Mouse (Mus musculus) embryonic fibroblast, embryonic 13.5 days (primary cell): ENCODE measurements at regions not wholly inside any gene's neighbourhood (a gene's known extent, or its start where the extent isn't known, plus 50 kb on each side); places are given as distances from the start of the nearest gene placed in this dataset.

ENCODE experiments used
- H3K27ac ChIP-seq: 2 replicates; pipeline ENCODE4 v1.5.1; 2012; ENCODE audit warnings: low read length, control low read depth, inconsistent platforms; ENCODE audit not compliant: insufficient read depth
- H3K4me1 ChIP-seq: 2 replicates; pipeline ENCODE4 v1.6.1; 2011; ENCODE audit warnings: low read length; ENCODE audit not compliant: control insufficient read depth, insufficient read depth
- H3K4me3 ChIP-seq: 2 replicates; pipeline ENCODE4 v1.5.1; 2011; ENCODE audit warnings: mild to moderate bottlenecking, control low read depth, low read length; ENCODE audit not compliant: insufficient read depth
- CTCF ChIP-seq: IDR thresholded peaks from 2 replicates; pipeline ENCODE4 v1.5.1; 2011; ENCODE audit warnings: mild to moderate bottlenecking, control low read depth, low read length, moderate library complexity, borderline replicate concordance; ENCODE audit not compliant: insufficient read depth
- POLR2A ChIP-seq: IDR thresholded peaks from 2 replicates; pipeline ENCODE4 v1.6.1; 2011; ENCODE audit warnings: low read depth, mild to moderate bottlenecking, control low read depth, low read length, moderate library complexity

GRCm38 (mm10) chr15:62812026-62812425 lies 1033.0 kb downstream of the Gsdmc2 start:
- TF ChIP-seq CTCF (no peak), POLR2A (no peak)
- H3K4me3 ChIP-seq: no peak overlapping the region
- H3K4me1 ChIP-seq: no peaks in the 10 kb centered on the region
- H3K27ac ChIP-seq: no peak overlapping the region

DNA sequence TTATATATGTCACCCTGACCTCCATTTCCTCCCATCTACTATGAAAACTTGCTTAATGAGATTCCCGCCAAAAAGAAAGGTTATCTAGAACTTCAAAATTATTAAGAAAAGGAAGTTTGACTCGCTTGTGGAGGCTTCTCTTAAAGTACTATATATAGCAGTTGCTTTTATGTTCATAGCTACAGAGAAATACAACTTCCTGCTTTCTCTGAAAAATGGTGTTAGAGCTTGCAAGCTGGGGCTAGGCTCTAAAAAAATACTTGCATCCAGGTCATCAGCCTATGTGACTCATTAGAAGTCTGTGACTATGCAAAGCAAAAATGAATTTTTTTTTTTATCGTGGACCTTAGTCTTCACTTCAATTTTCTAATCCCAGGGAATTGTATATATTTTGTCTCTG lies 1035.7 kb downstream of the Gsdmc2 start:
- H3K4me3 ChIP-seq: no peak overlapping the region
- no peaks in the 10 kb centered on the region for H3K4me1 ChIP-seq
- TF ChIP-seq CTCF: no peak
- TF ChIP-seq POLR2A: no peak
- H3K27ac ChIP-seq: peak overlapping the region; percentile 68; the same call in 1 of the 2 replicates

- no peak for TF ChIP-seq CTCF
- TF ChIP-seq POLR2A: no peak
- no peaks in the 10 kb centered on the region for H3K4me1 ChIP-seq
- no peak overlapping the region for H3K4me3 ChIP-seq
- no peak overlapping the region for H3K27ac ChIP-seq
Measured at GRCm38 (mm10) chr15:62808087-62808808, 1036.7 kb downstream of the Gsdmc2 start.

GRCm38 (mm10) chr15:62807364-62807763 lies 1037.6 kb downstream of the Gsdmc2 start:
- TF ChIP-seq CTCF: no peak
- TF ChIP-seq POLR2A: no peak

DNA sequence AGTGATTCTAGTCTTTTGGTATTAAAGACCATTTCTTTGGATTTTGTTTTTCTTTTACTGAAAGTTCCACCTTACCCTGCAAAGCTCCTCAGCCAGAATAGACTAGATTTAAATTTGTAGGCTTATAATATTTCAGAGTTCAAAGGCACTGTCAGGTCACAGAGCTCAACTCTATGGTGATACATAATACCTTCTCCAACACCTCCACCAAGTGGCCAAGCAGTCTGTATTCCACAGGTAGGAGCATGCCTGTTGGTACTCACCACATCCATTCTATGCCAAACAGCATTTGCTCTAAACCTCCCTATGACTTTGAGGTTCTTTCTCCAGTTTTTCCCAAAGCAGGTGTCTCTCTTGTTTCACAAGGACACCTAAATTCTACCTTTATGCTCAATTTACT lies 1042.2 kb downstream of the Gsdmc2 start:
- TF ChIP-seq CTCF (no peak), POLR2A (no peak)
- Histone ChIP-seq H3K27ac (no peak overlapping the region), H3K4me3 (no peak overlapping the region), H3K4me1 (no peaks in the 10 kb centered on the region)

More at GRCm38 (mm10) chr15:62807364-62807763, 1037.6 kb downstream of the Gsdmc2 start:
- Histone ChIP-seq H3K27ac (no peak overlapping the region), H3K4me1 (no peaks in the 10 kb centered on the region), H3K4me3 (no peak overlapping the region)

DNA sequence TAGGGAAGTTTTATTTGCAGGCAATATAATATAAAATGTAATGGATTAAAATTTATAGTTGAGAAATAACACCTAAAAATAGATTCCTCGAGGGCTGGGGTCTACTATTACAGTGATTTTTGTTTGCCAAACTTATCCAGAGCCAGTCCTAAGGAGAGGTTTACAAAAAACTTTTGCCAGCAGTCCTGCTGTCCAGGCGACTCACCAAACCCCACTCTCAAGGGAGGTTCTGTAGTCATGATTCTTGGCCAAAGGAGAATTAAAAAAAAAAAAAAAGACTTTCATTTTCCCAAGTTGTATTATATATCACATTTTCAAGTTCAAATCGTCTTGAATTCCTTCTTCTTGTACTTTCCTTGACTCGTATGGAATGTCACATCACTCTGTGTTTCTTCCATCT lies 1046.2 kb downstream of the Gsdmc2 start:
- Histone ChIP-seq H3K27ac (no peak overlapping the region), H3K4me1 (no peaks in the 10 kb centered on the region), H3K4me3 (no peak overlapping the region)
- TF ChIP-seq CTCF: no peak
- no peak for TF ChIP-seq POLR2A

DNA sequence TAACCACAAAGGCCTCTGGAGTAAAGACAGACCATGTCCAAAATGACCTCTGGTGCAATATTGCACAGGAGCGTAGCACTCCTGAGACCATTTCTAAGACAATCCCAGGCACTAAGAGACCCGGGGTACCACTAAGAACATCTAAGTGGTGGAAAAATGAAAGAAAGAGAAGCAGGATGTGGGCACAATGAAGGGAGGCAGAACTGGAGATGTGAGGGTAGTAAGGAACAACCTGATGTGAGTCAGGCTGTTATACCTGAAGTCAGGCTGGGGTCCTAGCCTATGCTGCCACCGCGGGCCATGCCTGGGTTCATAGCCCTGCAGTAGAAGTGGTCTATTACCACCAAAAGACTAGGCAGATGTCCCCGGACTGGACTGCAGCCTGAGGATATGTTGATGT lies 1051.4 kb downstream of the Gsdmc2 start:
- H3K27ac ChIP-seq: no peak overlapping the region

DNA sequence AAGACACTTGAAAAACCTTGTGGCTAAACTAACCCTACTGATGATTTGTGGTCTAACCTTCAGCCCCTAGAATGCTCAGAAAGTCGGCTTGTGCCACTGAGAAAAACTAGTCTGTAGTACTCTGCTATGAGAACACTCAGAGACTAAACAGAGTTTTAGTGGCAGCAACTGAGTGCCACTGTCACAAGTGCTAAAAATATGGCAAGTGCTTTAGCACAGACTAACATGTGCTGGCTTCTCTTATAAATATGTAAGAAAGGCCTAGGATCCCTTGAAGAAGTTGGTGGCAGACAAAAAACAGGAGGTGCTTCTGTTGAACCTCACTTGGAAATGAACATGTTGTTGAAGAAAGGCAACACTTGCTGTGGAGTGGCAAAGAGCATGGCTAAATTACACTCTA lies 1052.9 kb downstream of the Gsdmc2 start:
- H3K4me1 ChIP-seq: no peaks in the 10 kb centered on the region
- H3K27ac ChIP-seq: no peak overlapping the region
- no peak overlapping the region for H3K4me3 ChIP-seq
- TF ChIP-seq POLR2A (no peak), CTCF (no peak)

More for the DNA sequence above, 1051.4 kb downstream of the Gsdmc2 start:
- Histone ChIP-seq H3K4me3 (no peak overlapping the region), H3K4me1 (no peaks in the 10 kb centered on the region)
- no peak for TF ChIP-seq CTCF
- TF ChIP-seq POLR2A: no peak

GRCm38 (mm10) chr15:62787753-62788152 lies 1057.2 kb downstream of the Gsdmc2 start:
- Histone ChIP-seq H3K4me1 (no peaks in the 10 kb centered on the region), H3K27ac (no peak overlapping the region), H3K4me3 (no peak overlapping the region)
- no peak for TF ChIP-seq CTCF
- no peak for TF ChIP-seq POLR2A

GRCm38 (mm10) chr15:62786315-62786714 lies 1058.7 kb downstream of the Gsdmc2 start:
- Histone ChIP-seq H3K4me3 (no peak overlapping the region), H3K4me1 (no peaks in the 10 kb centered on the region), H3K27ac (no peak overlapping the region)
- TF ChIP-seq CTCF: no peak
- TF ChIP-seq POLR2A: no peak

GRCm38 (mm10) chr15:62784456-62785139 lies 1060.4 kb downstream of the Gsdmc2 start:
- TF ChIP-seq CTCF: no peak
- TF ChIP-seq POLR2A: no peak
- Histone ChIP-seq H3K4me1 (no peaks in the 10 kb centered on the region), H3K27ac (no peak overlapping the region)

More at GRCm38 (mm10) chr15:62784456-62785139, 1060.4 kb downstream of the Gsdmc2 start:
- no peak overlapping the region for H3K4me3 ChIP-seq
